Mouse (Mus musculus) 416B (cell line): Measurements from ENCODE around the gene Rhot2.
A peak's percentile ranks its signal among the peaks of the same experiment; 100 is the strongest.

Experiments
- DNase-seq: peaks from one replicate; pipeline ENCODE4 v3.0.0; 2011; ENCODE audit warnings: low read depth

The Rhot2 gene

DNA sequence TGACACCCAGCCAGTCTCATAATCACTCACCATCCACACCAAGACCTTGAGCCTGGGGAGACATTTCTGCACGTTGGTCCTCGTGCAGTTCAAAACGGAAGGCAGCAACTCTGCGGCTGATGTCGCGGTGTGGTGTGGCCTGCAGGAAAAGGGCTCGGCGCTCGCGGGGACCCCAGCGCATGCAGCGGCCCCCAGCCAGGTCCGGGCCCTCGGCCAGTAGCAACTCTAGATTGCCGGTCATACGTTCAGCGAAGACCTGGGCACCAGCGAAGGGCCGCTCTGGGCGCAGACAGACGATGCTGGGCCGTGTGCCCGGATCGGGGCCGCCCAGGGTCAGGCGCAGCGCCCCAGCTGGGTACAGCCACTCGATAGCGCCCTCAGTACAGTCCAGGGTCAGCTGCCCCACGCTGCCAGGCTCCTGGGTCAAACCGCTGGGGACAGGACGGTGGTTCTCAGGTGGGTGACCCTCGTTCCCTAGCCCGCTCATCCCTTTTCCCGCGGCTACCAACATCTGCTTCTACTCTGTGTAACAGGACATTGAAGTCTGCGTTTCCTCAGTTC, 48.4 kb downstream of the Rhot2 start:
- DNase-seq = peak; percentile 28

DNA sequence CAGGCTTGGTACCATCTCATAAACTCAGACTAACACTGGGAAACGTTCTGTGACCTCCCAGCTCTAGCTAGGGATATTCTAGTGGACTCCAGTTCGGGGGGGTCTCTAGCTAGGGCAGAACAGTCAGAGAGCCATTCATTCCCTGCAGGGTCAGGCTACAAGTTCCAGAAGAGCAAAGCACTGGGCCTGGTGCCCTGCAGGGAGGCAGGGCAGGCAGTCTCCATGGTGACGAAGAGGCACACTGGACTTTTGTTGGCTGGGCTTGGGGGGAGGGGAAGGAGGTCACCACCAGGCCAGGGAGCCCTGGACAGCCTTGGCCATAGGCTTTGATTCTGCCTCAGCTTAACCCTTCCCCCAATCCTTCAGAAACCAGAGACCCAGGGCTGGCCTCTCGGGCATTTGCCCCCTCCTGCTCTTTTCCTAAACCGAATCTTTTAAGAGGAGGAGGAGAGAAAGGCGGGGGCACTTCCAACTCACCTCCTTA, 49.0 kb downstream of the Rhot2 start, which contains the start of gene AC134908.4:
Gene AC134908.4 (minus strand): TSS at position 51 of the 484 bp plus-strand sequence.
- DNase-seq = peak; percentile 14

DNA sequence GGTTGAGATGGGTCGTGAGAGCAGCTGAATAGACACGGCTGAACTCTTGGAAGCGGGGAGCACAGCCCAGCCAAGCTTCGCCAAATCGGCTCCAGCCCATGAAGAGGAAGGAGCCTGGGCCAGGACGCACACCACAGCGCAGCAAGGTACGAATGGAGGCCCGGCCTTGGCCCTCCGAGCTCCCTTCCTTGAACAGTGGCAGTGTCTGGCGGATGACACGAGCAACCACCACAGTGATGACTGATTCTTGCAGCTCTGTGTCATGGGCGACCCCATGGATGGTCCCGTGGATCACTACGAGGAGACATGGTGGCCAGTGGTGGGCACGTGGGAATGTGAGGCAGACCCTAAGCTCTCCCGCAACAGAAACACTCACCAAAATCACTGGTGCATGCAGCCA, 49.7 kb downstream of the Rhot2 start:
- DNase-seq = no peak

DNA sequence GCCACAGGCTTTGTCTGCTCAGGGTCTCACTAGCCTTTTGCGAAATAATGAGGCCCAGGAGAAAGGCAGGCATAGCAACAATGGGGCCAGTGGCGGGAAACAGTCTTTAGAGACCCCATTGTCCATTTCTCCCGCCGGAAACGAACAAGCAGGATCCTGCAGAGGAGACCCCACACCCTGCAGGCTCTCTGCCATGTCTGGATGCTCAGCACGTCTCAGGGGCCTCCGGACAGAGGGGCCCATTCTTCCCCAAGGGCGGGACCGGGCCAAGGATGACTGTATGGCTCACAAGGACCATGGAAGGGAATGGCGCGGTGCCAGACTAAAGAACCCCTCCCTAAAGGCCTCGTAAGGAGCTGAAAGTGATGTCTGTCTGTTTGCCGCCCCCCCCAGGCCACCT, 50.5 kb downstream of the Rhot2 start:
- no peak for DNase-seq

DNA sequence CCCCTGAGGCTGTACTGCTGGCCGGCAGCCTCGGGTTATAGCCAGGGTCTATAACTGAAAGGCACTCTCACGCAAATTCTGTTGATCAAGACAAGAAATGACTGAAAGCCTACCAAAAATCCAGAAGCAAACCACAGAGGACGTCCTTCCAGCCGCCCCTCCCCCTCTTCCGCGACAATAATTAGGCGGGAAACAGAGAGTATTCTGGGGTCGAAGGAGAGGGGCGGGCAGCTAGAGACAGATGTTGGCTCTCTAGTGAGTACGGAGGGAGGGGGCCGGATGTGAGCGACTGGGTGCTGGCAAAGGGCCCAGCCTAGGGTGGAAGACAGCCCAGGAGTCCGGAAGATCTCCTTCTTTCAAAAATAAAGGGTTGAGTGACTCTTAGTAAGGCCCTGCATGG, 52.0 kb downstream of the Rhot2 start, which contains the start of gene Fam173a:
Gene Fam173a (minus strand): TSS at position 287 of the 400 bp plus-strand sequence.
- peak; percentile 95 for DNase-seq

DNA sequence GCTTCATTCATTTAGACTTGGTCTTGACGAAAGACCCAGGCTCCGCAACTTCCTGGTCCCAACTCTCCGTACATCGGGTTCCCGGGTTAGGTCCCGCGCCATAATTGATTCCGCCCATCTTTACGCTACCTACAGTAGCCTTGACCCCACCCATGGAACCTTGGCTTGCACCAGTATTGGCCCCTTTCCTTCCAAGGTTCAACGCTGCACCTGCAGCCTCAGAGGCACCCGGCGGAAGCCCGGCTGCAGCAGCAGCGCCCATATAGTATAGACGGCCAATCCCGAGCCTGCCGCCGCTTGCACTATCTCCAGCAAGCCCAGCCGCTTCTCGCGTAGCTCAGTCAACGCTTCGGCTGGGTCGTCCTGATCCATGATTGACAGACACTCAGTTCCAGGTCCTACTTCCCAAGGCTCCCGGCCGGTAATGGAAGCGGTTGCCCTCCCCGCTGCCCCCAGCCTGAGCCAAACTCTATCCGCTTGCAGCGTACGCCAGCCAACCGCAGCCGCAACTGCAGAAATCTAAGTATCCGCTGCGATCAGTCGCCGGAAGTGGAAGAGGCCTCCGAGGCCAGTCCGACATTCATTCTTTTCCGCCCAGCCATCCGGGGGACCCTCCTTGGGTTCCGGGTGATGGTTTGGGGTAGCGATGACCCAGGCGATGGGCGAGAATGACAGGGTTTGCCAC, 52.7 kb downstream of the Rhot2 start:
- DNase-seq = peak; percentile 94

DNA sequence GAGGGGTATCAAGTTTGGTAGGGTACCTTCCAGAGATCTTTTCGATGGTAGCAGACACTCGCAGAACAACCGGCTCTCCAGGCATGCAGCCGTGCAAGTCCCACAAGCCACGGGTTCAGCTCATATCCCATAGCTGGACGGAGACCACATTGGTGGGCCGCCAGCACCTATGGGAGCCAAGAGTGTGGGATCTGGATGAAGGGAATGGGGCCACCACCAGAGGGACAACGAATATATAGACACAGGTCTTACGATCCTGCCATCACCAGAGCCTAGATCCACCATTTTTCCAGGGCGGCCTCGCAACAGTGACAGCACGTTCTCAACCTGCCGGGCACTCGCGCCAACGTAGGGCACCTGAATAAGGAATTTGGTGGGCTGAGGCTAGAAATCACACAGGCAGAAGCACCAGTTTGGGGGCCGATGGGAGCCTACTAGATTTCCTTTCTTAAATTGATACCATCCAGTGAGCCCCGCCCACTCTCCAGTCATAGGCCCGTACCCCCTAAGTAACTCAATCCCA, 53.3 kb downstream of the Rhot2 start:
- no peak for DNase-seq
